Mouse (Mus musculus) inflammation-experienced regulatory T-cells, adult 6 months (primary cell): ENCODE measurements around the gene Nlrc5. TPM values are rescaled to one million over a fixed set of nuclear protein-coding genes. Genes with fewer than 3 reads are reported as not detected.

Experiments
- ATAC-seq: one replicate; pipeline ENCODE4 v1.8.0; 2017
- polyA plus RNA-seq, 3 experiments: library from polyadenylated mRNA; unstranded; fragments of 100-300 nt; shearing (Covaris generic); gene quantifications; one replicate each; pipeline ENCODE4 v1.2.1; 2017

The Nlrc5 gene
- polyA plus RNA-seq, 3 experiments from 2014 or later: 122 to 208 (median 189) TPM

DNA sequence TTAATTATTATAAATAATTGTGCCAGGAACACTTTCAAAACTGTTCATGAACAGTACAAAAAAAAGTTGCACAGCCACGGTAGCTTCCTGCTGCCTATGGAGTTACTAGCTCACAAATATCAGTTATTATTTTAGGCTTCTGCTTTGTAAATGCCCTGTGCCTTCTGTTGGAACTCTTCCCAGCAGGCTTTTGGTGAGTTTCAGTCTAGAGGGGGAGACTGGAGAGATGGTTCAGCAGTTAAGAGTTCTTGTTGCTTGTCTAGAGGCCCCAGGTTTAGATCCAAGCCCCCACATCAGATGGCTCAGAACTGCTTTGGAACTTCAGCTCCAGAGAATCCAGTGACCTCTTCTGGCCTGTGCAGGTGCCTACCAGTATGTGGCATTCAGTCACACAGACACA lies 37.1 kb downstream of the Nlrc5 start:
- ATAC-seq: no peak

GRCm38 (mm10) chr8:94472741-94473140 lies 38.6 kb downstream of the Nlrc5 start:
- no peak for ATAC-seq

- ATAC-seq: no peak
Measured at GRCm38 (mm10) chr8:94473431-94473830, 39.3 kb downstream of the Nlrc5 start.

GRCm38 (mm10) chr8:94475786-94476185 lies 41.6 kb downstream of the Nlrc5 start:
- no peak for ATAC-seq

- ATAC-seq: no peak
Measured at GRCm38 (mm10) chr8:94476846-94477245, 42.7 kb downstream of the Nlrc5 start.

DNA sequence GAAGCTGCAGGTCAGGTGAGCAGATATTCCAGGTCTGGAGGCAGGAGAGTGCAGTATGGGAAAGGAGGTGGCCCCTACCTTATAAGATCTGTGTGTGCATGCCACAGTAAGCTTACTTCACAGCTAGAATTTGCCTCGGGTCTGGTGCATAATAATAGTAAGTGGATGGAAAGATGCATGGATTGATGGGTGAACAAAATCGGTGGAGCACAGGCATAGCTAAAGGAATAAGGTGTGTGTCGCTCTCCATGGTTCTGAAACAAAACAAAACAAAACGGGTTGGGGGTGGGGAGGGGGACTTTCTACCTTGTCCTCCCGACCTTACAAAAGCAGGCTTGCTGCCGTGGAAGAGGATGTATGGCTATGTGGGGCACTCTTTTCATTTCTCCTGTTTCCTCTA lies 47.9 kb downstream of the Nlrc5 start:
- no peak for ATAC-seq

DNA sequence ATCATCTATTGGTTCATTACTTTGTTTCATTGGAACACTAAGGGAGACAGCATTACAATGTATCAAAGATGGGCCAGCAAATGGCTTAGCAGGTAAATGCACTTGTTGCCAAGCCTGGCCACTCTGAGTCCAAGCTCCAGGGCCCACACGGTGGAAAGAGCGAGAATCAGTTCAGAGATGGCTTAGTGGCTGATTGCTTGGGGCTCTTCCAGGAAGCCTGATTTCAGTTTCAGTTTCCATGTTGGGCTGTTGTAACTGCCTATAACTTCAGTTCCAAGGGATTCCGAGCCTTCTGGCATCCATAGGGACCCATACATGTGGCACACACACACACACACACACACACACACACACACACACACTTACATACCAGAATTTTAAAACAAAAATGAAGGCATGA lies 51.1 kb downstream of the Nlrc5 start:
- ATAC-seq: peak; percentile 46

DNA sequence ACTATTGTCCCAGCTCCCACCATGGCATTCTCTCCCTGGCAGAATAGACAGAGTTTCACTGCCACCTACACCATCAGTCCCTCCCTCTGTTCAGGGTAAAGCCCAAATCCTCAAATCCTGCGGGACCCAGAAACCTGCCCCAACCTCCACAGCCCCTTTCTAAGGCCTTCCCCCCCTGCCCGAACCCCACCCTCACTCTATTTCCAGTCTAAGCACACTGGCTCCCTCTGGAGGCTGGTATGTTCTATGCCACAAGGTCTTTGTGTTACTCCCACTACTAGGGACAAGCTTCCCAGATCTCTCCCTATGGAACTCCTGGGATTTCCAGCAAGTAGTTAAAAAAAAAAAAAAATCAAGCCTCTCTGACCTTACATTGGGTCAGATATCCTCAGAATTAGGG lies 51.7 kb downstream of the Nlrc5 start:
- ATAC-seq: no peak

- ATAC-seq: no peak
Measured at GRCm38 (mm10) chr8:94488016-94488415, 53.9 kb downstream of the Nlrc5 start.

- no peak for ATAC-seq
Measured at GRCm38 (mm10) chr8:94489809-94490483, 55.8 kb downstream of the Nlrc5 start.

DNA sequence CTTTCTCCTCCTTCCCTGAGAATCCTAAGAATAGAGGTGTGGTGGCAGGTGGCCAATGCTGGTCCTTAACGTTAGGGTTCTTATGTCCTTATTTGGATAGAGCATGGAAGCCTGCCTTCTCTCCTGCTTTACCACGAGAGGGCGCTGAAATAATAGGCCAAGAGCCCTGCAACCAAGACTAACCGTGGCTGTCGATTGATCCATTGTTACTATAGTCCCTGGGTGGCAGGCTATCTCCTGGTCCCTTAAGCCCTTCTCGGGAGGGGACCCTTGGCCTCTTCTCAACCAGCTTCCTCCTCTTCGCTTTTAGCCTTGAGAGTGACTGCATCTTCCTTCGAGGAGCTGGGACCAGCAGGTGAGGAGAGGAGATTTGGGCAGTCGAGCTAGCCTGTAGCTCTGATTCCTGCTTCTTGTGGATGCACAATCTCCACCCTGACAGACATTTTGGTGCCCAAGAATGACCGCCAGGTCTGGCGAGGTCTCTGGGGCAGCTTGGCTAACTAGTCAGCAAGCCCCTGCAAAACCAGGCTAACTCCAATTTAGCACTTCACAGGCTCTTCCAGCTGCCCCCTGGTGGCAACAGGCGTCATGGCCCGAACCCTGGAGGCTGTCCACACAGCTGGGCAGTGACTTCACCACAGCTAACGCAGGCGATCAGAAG lies 58.0 kb downstream of the Nlrc5 start:
- peak; percentile 77 for ATAC-seq

GRCm38 (mm10) chr8:94493240-94493639 lies 59.1 kb downstream of the Nlrc5 start:
- ATAC-seq: no peak

DNA sequence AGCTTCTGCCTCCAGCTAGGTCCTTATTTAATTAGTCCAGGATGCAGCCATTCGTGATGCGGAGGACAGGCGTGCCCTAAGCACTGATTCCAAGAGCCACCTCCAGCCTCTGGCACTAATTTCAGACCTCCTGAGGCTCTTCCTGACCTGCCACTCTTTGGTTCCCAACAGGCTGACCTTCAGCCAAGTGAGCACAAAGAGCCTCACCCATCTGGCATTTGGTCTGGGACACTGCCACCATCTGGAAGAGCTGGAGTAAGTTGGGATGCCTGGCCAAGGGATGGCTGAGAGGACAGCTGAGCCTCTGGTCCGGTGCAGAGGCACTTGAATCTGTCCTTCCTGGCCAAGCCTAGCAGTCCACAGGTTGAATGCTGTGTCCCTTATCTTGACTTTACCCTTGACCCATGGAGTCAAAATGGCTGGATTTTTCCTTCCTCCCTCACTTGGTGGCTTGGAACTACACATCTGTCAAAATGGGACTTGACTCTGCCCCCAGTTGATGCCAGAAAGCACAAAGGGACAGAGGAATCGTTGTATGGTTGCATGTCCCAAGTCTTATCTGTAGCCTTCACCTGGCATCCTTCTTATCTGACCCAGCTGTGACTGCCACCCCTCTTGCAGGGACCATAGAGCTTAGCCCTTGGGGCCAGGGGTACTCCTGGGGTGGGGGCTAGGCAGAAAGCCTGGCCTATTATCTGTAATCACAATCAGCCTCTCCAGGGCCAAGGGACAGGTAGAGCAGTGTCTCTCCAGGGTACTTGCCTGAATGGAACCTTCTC lies 81.5 kb downstream of the Nlrc5 start:
- no peak for ATAC-seq

DNA sequence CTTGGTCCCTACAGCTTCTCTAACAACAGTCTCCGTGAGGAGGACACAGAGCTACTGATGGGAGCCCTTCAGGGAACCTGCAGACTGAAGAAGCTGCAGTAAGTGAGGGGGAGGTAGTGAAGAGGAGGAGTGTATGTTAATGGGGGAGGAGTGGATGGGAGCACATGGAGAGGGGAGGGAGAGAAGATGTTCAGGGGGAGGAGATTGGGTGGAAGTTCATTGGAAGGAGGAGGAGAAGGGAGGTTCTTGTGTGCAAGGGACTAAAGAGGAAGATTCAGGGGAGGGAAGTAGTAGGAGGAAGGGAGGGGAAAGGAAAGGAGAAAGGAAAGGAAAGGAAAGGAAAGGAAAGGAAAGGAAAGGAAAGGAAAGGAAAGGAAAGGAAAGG lies 82.0 kb downstream of the Nlrc5 start:
- ATAC-seq: no peak

DNA sequence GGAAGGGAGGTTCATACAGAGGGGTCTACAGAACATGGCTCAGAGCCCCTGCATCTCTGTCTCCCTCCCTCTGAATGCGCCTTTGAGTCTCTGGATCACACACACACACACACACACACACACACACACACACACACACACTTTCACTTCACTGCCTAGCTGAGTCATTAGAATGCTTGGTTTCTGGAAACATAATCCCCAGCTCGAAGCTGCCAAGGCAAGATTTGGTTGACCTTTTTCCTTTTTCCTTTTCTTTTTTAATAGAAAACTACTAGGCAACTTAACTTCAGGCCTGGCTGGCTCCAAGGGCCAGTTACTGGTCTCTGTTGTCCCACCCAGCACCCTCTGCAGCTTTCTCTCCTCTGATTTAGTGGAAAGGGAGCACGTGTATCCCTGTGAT lies 82.6 kb downstream of the Nlrc5 start:
- no peak for ATAC-seq

DNA sequence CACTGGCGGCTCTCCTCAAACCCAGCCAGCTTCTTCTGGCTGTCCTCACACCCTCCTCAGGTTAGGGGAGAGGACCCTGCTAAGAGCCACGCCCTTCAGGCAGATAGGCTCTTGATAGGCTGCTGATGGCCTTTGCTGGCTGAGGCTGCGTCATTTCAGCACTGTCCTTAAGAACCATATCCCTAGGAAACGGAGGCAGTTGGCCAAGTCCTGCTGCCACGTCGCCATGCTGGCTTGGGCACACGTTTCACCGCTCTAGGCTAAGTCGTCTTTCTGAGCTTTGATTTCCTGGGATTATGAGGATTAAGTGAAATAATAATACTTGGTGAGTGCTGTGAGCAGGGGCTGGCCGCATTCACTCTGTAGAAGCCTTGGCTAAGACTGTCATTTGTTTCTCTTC lies 84.2 kb downstream of the Nlrc5 start:
- no peak for ATAC-seq

DNA sequence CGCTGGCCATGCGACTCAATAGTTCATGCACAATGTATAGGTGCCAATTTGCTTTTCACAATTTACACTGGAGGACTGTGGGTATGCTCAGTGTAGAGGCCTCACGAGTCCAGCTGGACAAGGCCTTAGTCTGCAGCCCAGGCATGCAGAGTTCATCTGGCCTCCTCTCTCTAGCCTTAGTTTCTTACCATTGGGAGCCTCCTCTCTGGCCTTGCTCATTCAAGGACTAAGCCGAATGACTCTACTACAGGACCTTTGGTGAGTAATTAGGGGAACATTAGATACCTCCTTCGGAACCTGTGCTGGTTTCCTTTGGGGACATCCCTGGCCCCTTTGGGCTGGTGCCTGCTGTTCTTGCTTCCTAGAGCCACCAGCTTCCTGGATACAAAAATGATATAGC lies 84.9 kb downstream of the Nlrc5 start:
- ATAC-seq: no peak

GRCm38 (mm10) chr8:94521481-94521880 lies 87.3 kb downstream of the Nlrc5 start:
- ATAC-seq: no peak

- no peak for ATAC-seq
Measured at GRCm38 (mm10) chr8:94522482-94522881, 88.3 kb downstream of the Nlrc5 start.

DNA sequence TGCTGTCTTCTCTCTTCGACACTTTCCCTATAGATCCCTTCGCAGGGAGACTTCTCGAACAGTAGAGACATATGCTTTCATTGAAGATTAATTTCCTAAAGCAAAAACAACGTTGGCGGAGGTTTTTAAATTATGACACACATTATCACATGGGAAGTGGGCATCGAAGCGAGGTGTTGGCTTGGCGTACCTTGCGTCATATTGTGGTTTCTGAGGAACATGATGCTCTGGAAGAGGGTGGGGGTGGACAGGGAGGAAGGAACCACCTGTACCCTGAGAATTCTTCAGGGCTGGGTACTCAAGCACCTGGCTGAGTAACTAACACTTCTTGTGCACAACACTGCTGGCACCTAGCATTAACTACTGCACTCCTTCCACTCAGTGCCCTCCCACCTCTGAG lies 90.4 kb downstream of the Nlrc5 start:
- no peak for ATAC-seq

GRCm38 (mm10) chr8:94527178-94527577 lies 93.0 kb downstream of the Nlrc5 start:
- ATAC-seq: no peak

DNA sequence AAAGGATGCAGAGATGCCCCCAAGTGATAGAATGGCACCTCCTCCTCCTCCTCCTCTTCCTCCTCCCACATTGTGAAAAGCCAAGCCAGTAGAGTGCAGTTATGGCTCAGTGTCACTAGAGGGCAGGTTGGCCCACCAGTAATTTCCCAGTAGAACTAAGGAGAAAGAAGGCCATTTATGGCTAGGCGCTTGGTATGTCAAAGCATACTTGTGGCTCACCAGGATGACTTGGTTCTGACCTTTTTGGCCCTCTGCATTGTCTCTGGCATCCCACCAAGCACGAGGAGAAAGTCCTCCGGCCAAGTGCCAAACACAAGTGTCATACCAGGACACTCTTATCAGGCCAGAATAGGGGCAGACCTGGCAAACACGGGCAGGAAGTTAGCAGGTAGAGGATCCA lies 94.1 kb downstream of the Nlrc5 start:
- ATAC-seq: no peak

- ATAC-seq: no peak
Measured at GRCm38 (mm10) chr8:94529875-94530274, 95.7 kb downstream of the Nlrc5 start.

GRCm38 (mm10) chr8:94530643-94531042 lies 96.5 kb downstream of the Nlrc5 start:
- no peak for ATAC-seq
